Mouse (Mus musculus) limb, embryonic 11.5 days (tissue): ENCODE measurements around the gene Pgc. TPM values are rescaled to one million over a fixed set of nuclear protein-coding genes. Genes with fewer than 3 reads are reported as not detected.

Experiments used
- ATAC-seq: fragments of 200-750 bp; cut with Nextera tagmentation; 2 replicates; pipeline ENCODE4 v1.8.0; 2017; ENCODE audit warnings: low read depth; ENCODE audit not compliant: insufficient number of reproducible peaks, low FRiP score, low TSS enrichment
- DNase-seq: peaks from one replicate; pipeline ENCODE4 v3.0.0-alpha.2; 2015; ENCODE audit warnings: low spot score
- H3K27ac ChIP-seq: fragments of 300-500 bp; sonication (generic); replicated peaks from 2 replicates; pipeline ENCODE4 v1.5.1; 2014; ENCODE audit warnings: low read depth, mild to moderate bottlenecking, low read length
- H3K27me3 ChIP-seq: fragments of 300-500 bp; sonication (generic); 2 replicates; pipeline ENCODE4 v1.6.1; 2014; ENCODE audit warnings: mild to moderate bottlenecking, low read length, mixed read lengths; ENCODE audit not compliant: control insufficient read depth, insufficient read depth
- H3K36me3 ChIP-seq: fragments of 300-500 bp; sonication (generic); 2 replicates; pipeline ENCODE4 v1.6.1; 2014; ENCODE audit warnings: mild to moderate bottlenecking, low read length, moderate library complexity, mixed read lengths; ENCODE audit not compliant: control insufficient read depth, insufficient read depth
- H3K4me1 ChIP-seq: fragments of 300-500 bp; sonication (generic); 2 replicates; pipeline ENCODE4 v1.6.1; 2014; ENCODE audit warnings: low read length, mixed read lengths; ENCODE audit not compliant: control insufficient read depth, insufficient read depth
- H3K4me2 ChIP-seq: fragments of 300-500 bp; sonication (generic); 2 replicates; pipeline ENCODE4 v1.6.1; 2014; ENCODE audit warnings: low read depth, mild to moderate bottlenecking, moderate library complexity; ENCODE audit not compliant: severe bottlenecking
- H3K4me3 ChIP-seq: fragments of 300-500 bp; sonication (generic); 2 replicates; pipeline ENCODE4 v1.5.1; 2014; ENCODE audit warnings: low read depth, low read length
- H3K9ac ChIP-seq: fragments of 300-500 bp; sonication (generic); 2 replicates; pipeline ENCODE4 v1.6.1; 2014; ENCODE audit warnings: mild to moderate bottlenecking, low read length
- H3K9me3 ChIP-seq: fragments of 300-500 bp; sonication (generic); 2 replicates; pipeline ENCODE4 v1.6.1; 2016; ENCODE audit warnings: low read length; ENCODE audit not compliant: control insufficient read depth
- WGBS: fragments of 180-500 bp; shearing (Covaris S2); extraction: QIAGEN DNeasy Blood & Tissue Kit; methylation state at CpG from one replicate; pipeline ENCODE4 v1.1.7; 2014; 5-methylcytosine and 5-hydroxymethylcytosine counted together
- polyA plus RNA-seq: library from polyadenylated mRNA; unstranded; fragments of >200 nt; fragmentation: Nextera tagmentation; extraction: Ambion mirVana; gene quantifications from 2 replicates; pipeline ENCODE4 v1.2.1, GENCODE M21; 2014

Gene Pgc
- polyA plus RNA-seq, 1 experiment from 2014 or later: not detected

- WGBS: 79% methylated on average over 9 of the region's 9 CpGs
- ATAC-seq: no peak
- H3K9me3 ChIP-seq: no peaks in the 10 kb centered on the region
- H3K9ac ChIP-seq: no peak overlapping the region
- H3K4me3 ChIP-seq: no peak overlapping the region
- H3K4me2 ChIP-seq: no peak overlapping the region
- peaks cover 11% of the 10 kb centered on the region; the same call in 1 of the 2 replicates for H3K27me3 ChIP-seq
- 0 out of 2 replicates have a peak, but pooled peaks cover 3% of the 10 kb centered on the region for H3K36me3 ChIP-seq
- no peak overlapping the region for H3K27ac ChIP-seq
- H3K4me1 ChIP-seq: 0 out of 2 replicates have a peak, but pooled peaks cover 8% of the 10 kb centered on the region
- DNase-seq: no peak
These were observed 24.8 kb upstream of the Pgc start for GRCm38 (mm10) chr17:47701793-47702192.

GRCm38 (mm10) chr17:47702548-47703345 is 23.9 kb upstream of the Pgc start:
- 0 out of 2 replicates have a peak overlapping the region, but pooled peaks have one; percentile 10 for H3K4me2 ChIP-seq
- WGBS: 30% methylated on average over 28 of the region's 28 CpGs
- ATAC-seq (no peak), DNase-seq (no peak)
- H3K36me3 ChIP-seq: 0 out of 2 replicates have a peak, but pooled peaks cover 3% of the 10 kb centered on the region
- 0 out of 2 replicates have a peak, but pooled peaks cover 8% of the 10 kb centered on the region for H3K4me1 ChIP-seq
- no peaks in the 10 kb centered on the region for H3K9me3 ChIP-seq
- no peak overlapping the region for H3K4me3 ChIP-seq
- no peak overlapping the region for H3K27ac ChIP-seq
- H3K27me3 ChIP-seq: peaks cover 11% of the 10 kb centered on the region; the same call in 1 of the 2 replicates
- no peak overlapping the region for H3K9ac ChIP-seq

- Histone ChIP-seq H3K27ac (no peak overlapping the region), H3K9me3 (no peaks in the 10 kb centered on the region), H3K9ac (no peak overlapping the region), H3K36me3 (0 out of 2 replicates have a peak, but pooled peaks cover 3% of the 10 kb centered on the region), H3K4me3 (no peak overlapping the region), H3K4me2 (0 out of 2 replicates have a peak overlapping the region, but pooled peaks have one; percentile 10), H3K4me1 (0 out of 2 replicates have a peak, but pooled peaks cover 8% of the 10 kb centered on the region), H3K27me3 (peaks cover 11% of the 10 kb centered on the region; the same call in 1 of the 2 replicates)
- peak; percentile 36 for DNase-seq
- 17% methylated on average over 20 of the region's 20 CpGs for WGBS
- no peak for ATAC-seq
These were observed 23.1 kb upstream of the Pgc start for GRCm38 (mm10) chr17:47703556-47703955.

GRCm38 (mm10) chr17:47704692-47705091 is 21.9 kb upstream of the Pgc start:
- Histone ChIP-seq H3K9me3 (no peaks in the 10 kb centered on the region), H3K4me2 (no peak overlapping the region), H3K27ac (no peak overlapping the region), H3K9ac (no peak overlapping the region), H3K4me3 (no peak overlapping the region), H3K4me1 (0 out of 2 replicates have a peak, but pooled peaks cover 8% of the 10 kb centered on the region), H3K27me3 (peaks cover 11% of the 10 kb centered on the region; the same call in 1 of the 2 replicates), H3K36me3 (0 out of 2 replicates have a peak, but pooled peaks cover 3% of the 10 kb centered on the region)
- no peak for DNase-seq
- 81% methylated on average over 4 of the region's 4 CpGs for WGBS
- no peak for ATAC-seq

GRCm38 (mm10) chr17:47706196-47706595 is 20.4 kb upstream of the Pgc start:
- Histone ChIP-seq H3K9me3 (no peaks in the 10 kb centered on the region), H3K27me3 (peaks cover 11% of the 10 kb centered on the region; the same call in 1 of the 2 replicates), H3K36me3 (0 out of 2 replicates have a peak, but pooled peaks cover 3% of the 10 kb centered on the region), H3K9ac (no peak overlapping the region), H3K27ac (no peak overlapping the region), H3K4me1 (0 out of 2 replicates have a peak, but pooled peaks cover 8% of the 10 kb centered on the region), H3K4me2 (no peak overlapping the region), H3K4me3 (no peak overlapping the region)
- WGBS: 63% methylated on average over 1 of the region's 1 CpGs
- ATAC-seq (no peak), DNase-seq (no peak)

- no peak for DNase-seq
- Histone ChIP-seq H3K4me3 (no peak overlapping the region), H3K27me3 (0 out of 2 replicates have a peak, but pooled peaks cover 7% of the 10 kb centered on the region), H3K4me1 (0 out of 2 replicates have a peak, but pooled peaks cover 8% of the 10 kb centered on the region), H3K4me2 (no peak overlapping the region), H3K9ac (no peak overlapping the region), H3K9me3 (no peaks in the 10 kb centered on the region), H3K27ac (no peak overlapping the region), H3K36me3 (0 out of 2 replicates have a peak, but pooled peaks cover 3% of the 10 kb centered on the region)
- WGBS: 73% methylated on average over 3 of the region's 3 CpGs
- no peak for ATAC-seq
These were observed 18.7 kb upstream of the Pgc start for GRCm38 (mm10) chr17:47707961-47708360.

- Histone ChIP-seq H3K36me3 (no peaks in the 10 kb centered on the region), H3K27me3 (no peaks in the 10 kb centered on the region), H3K4me2 (no peak overlapping the region), H3K9me3 (no peaks in the 10 kb centered on the region), H3K4me1 (0 out of 2 replicates have a peak, but pooled peaks cover 3% of the 10 kb centered on the region), H3K27ac (no peak overlapping the region), H3K4me3 (no peak overlapping the region), H3K9ac (no peak overlapping the region)
- DNase-seq (no peak), ATAC-seq (no peak)
- 86% methylated on average over 4 of the region's 4 CpGs for WGBS
These were observed 17.7 kb upstream of the Pgc start for GRCm38 (mm10) chr17:47708972-47709371.

GRCm38 (mm10) chr17:47710036-47710435 is 16.6 kb upstream of the Pgc start:
- Histone ChIP-seq H3K4me1 (0 out of 2 replicates have a peak, but pooled peaks cover 3% of the 10 kb centered on the region), H3K4me2 (no peak overlapping the region), H3K27ac (no peak overlapping the region), H3K9me3 (no peaks in the 10 kb centered on the region), H3K9ac (no peak overlapping the region), H3K27me3 (no peaks in the 10 kb centered on the region), H3K36me3 (no peaks in the 10 kb centered on the region), H3K4me3 (no peak overlapping the region)
- 57% methylated on average over 3 of the region's 3 CpGs for WGBS
- no peak for DNase-seq
- ATAC-seq: no peak
